Mouse (Mus musculus) heart, postnatal 0 days (tissue): ENCODE results near the gene Fam71e2. TPM values are rescaled to one million over a fixed set of nuclear protein-coding genes. Genes with fewer than 3 reads are reported as not detected.
"Not testable (repeated sequence)": the region's sequence is repeated elsewhere in the genome, so short reads cannot be mapped to it uniquely, and the experiment has no call there.

Experiments
- ATAC-seq: fragments of 200-750 bp; cut with Nextera tagmentation; 2 replicates; pipeline ENCODE4 v1.8.0; 2017; ENCODE audit warnings: low read depth, moderate number of reproducible peaks, moderate library complexity; ENCODE audit not compliant: insufficient read depth
- DNase-seq: peaks from one replicate; pipeline ENCODE4 v3.0.0-alpha.2; 2016; ENCODE audit warnings: low spot score
- H3K27ac ChIP-seq: fragments of 300-500 bp; sonication (generic); 2 replicates; pipeline ENCODE4 v1.5.1; 2014; ENCODE audit warnings: low read depth, mild to moderate bottlenecking
- H3K27me3 ChIP-seq: fragments of 300-500 bp; sonication (generic); 2 replicates; pipeline ENCODE4 v1.6.1; 2014; ENCODE audit warnings: low read length, mixed read lengths; ENCODE audit not compliant: control insufficient read depth, insufficient read depth
- H3K36me3 ChIP-seq: fragments of 300-500 bp; sonication (generic); replicated peaks from 2 replicates; pipeline ENCODE4 v1.6.1; 2014; ENCODE audit warnings: low read length, mixed read lengths; ENCODE audit not compliant: control insufficient read depth, insufficient read depth
- H3K4me1 ChIP-seq: fragments of 300-500 bp; sonication (generic); 2 replicates; pipeline ENCODE4 v1.6.1; 2014; ENCODE audit warnings: antibody characterized with exemption; ENCODE audit not compliant: control insufficient read depth, insufficient read depth
- H3K4me2 ChIP-seq: fragments of 300-500 bp; sonication (generic); 2 replicates; pipeline ENCODE4 v1.6.1; 2014; ENCODE audit warnings: low read depth, mild to moderate bottlenecking, low read length, moderate library complexity
- H3K4me3 ChIP-seq: fragments of 300-500 bp; sonication (generic); 2 replicates; pipeline ENCODE4 v1.5.1; 2014; ENCODE audit warnings: low read depth, low read length
- H3K9ac ChIP-seq: fragments of 300-500 bp; sonication (generic); replicated peaks from 2 replicates; pipeline ENCODE4 v1.6.1; 2014; ENCODE audit warnings: low read depth, low read length, mixed read lengths
- H3K9me3 ChIP-seq: fragments of 300-500 bp; sonication (generic); replicated peaks from 2 replicates; pipeline ENCODE4 v1.6.1; 2016; ENCODE audit warnings: low read length; ENCODE audit not compliant: control insufficient read depth
- CTCF ChIP-seq: IDR thresholded peaks from 2 replicates; pipeline ENCODE4 v1.5.1; 2016; ENCODE audit warnings: antibody characterized with exemption, control low read depth, low read depth
- EP300 ChIP-seq: IDR thresholded peaks from 2 replicates; pipeline ENCODE4 v1.6.1; 2016; ENCODE audit warnings: antibody characterized with exemption, low read depth
- WGBS: fragments of 180-500 bp; shearing (Covaris S2); extraction: QIAGEN DNeasy Blood & Tissue Kit; methylation state at CpG from one replicate; pipeline ENCODE4 v1.1.7; 2014; 5-methylcytosine and 5-hydroxymethylcytosine counted together
- polyA plus RNA-seq: library from polyadenylated mRNA; unstranded; fragments of >200 nt; fragmentation: Nextera tagmentation; extraction: Ambion mirVana; gene quantifications from 2 replicates; pipeline ENCODE4 v1.2.1, GENCODE M21; 2015
- total RNA-seq: library from RNA; depleted of rRNA; stranded (reverse); fragments of >200 nt; gene quantifications from 2 replicates; pipeline ENCODE4 v1.2.3, GENCODE M21; 2014; ENCODE audit warnings: low replicate concordance

The Fam71e2 gene
- total and polyA plus RNA-seq, 2 experiments from 2014 or later = not detected

DNA sequence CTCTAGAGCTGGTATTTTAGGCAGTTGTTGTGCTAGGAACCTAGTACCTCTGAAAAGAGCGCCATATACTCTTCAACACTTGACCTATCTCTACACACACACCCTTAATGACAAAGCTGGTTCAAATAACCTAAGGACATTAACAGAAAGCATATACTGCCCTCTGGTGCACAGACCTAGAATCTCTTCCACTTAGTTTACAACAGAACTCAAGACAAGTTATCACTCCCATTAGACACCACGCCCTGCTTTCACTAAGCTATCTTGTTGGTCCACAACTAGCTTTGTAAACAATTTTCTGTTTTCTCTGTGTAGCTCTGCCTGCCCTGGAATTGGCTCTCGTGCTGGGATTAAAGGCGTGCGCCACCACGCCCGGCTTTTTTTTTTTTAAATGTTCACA, 35.6 kb upstream of the Fam71e2 start:
- peaks cover 45% of the 10 kb centered on the region for H3K36me3 ChIP-seq
- H3K9me3 ChIP-seq = no peaks in the 10 kb centered on the region
- H3K9ac ChIP-seq = no peak overlapping the region
- peaks cover 12% of the 10 kb centered on the region for H3K4me1 ChIP-seq
- DNase-seq = peak; percentile 47
- no peak overlapping the region for H3K4me3 ChIP-seq
- H3K27me3 ChIP-seq = no peaks in the 10 kb centered on the region
- H3K4me2 ChIP-seq = no peak overlapping the region
- 88% methylated on average over 7 of the region's 7 CpGs for WGBS
- no peak for ATAC-seq
- no peak overlapping the region for H3K27ac ChIP-seq
- TF ChIP-seq EP300 = no peak
- TF ChIP-seq CTCF = peak; percentile 68

- no peak for TF ChIP-seq EP300
- no peak for TF ChIP-seq CTCF
- H3K4me3 ChIP-seq = no peak overlapping the region
- H3K4me1 ChIP-seq = no peaks in the 10 kb centered on the region
- H3K9ac ChIP-seq = no peak overlapping the region
- no peak overlapping the region for H3K27ac ChIP-seq
- ATAC-seq (no peak), DNase-seq (no peak)
- peaks cover 26% of the 10 kb centered on the region for H3K36me3 ChIP-seq
- H3K9me3 ChIP-seq = no peaks in the 10 kb centered on the region
- no peak overlapping the region for H3K4me2 ChIP-seq
- no peaks in the 10 kb centered on the region for H3K27me3 ChIP-seq
These were observed 31.1 kb upstream of the Fam71e2 start for GRCm38 (mm10) chr7:4802247-4802646.

GRCm38 (mm10) chr7:4795767-4796433, 24.8 kb upstream of the Fam71e2 start:
- no peak overlapping the region for H3K9ac ChIP-seq

GRCm38 (mm10) chr7:4794631-4795168, 23.6 kb upstream of the Fam71e2 start:
- Histone ChIP-seq H3K4me3 (no peak overlapping the region), H3K4me1 (no peaks in the 10 kb centered on the region), H3K9me3 (no peaks in the 10 kb centered on the region), H3K27me3 (no peaks in the 10 kb centered on the region), H3K36me3 (peaks cover 33% of the 10 kb centered on the region), H3K9ac (no peak overlapping the region), H3K27ac (no peak overlapping the region), H3K4me2 (no peak overlapping the region)
- ATAC-seq (no peak), DNase-seq (no peak)
- TF ChIP-seq CTCF (no peak), EP300 (no peak)
- WGBS = 70% methylated on average over 3 of the region's 3 CpGs

More at GRCm38 (mm10) chr7:4795767-4796433, 24.8 kb upstream of the Fam71e2 start:
- no peak for ATAC-seq
- Histone ChIP-seq H3K4me3 (no peak overlapping the region), H3K9me3 (no peaks in the 10 kb centered on the region), H3K36me3 (peaks cover 33% of the 10 kb centered on the region), H3K27ac (0 out of 2 replicates have a peak overlapping the region, but pooled peaks have one; percentile 13), H3K4me2 (no peak overlapping the region), H3K4me1 (no peaks in the 10 kb centered on the region), H3K27me3 (no peaks in the 10 kb centered on the region)
- TF ChIP-seq EP300 (no peak), CTCF (peak; percentile 75)
- 64% methylated on average over 7 of the region's 7 CpGs for WGBS
- DNase-seq = peak; percentile 66

DNA sequence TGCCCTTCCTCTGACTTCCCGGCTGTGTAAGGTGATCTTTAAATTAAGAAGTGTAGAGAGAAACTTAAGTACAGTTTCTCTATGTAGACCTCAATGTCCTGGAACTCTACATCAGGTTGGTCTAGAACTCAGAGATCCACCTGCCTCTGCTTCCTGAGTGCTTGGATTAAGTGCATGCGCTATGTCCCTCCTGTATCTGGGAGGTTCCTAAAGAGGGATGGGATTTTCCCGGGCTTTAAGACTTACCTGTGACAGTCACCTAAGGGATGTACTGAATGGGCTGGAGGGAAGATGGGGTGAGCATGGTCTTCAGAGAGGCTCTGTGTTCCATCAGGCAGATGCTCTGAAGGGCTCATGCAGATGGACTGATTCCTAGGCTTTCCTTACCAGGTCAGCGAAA, 22.6 kb upstream of the Fam71e2 start:
- H3K9me3 ChIP-seq = no peaks in the 10 kb centered on the region
- 38% methylated on average over 4 of the region's 4 CpGs for WGBS
- no peak for TF ChIP-seq CTCF
- no peak for TF ChIP-seq EP300
- H3K9ac ChIP-seq = peak overlapping the region; percentile 88
- H3K27me3 ChIP-seq = no peaks in the 10 kb centered on the region
- ATAC-seq (no peak), DNase-seq (no peak)
- peaks cover 33% of the 10 kb centered on the region for H3K36me3 ChIP-seq
- peak overlapping the region; percentile 79 for H3K4me2 ChIP-seq
- H3K4me1 ChIP-seq = peaks cover 2% of the 10 kb centered on the region; the same call in 1 of the 2 replicates
- peak overlapping the region; percentile 95; the same call in 1 of the 2 replicates for H3K27ac ChIP-seq
- H3K4me3 ChIP-seq = peak overlapping the region; percentile 74

DNA sequence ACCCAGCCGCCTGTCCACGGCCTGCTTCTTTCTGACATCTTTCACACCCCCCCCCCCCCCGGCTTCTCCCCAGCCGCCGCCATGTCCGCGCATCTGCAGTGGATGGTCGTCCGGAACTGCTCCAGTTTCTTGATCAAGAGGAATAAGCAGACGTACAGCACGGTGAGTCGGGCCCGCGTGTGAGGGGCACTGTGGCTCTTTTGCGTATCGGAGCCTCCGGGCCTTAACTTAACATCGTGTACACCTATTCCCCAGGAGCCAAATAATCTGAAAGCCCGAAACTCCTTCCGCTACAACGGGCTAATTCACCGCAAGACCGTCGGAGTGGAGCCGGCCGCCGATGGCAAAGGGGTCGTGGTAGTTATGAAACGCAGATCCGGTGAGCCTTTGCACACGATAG, 22.1 kb upstream of the Fam71e2 start:
- not testable (repeated sequence) for H3K27me3 ChIP-seq, DNase-seq, H3K4me1 ChIP-seq, H3K9me3 ChIP-seq
- Histone ChIP-seq H3K27ac (peak overlapping the region; percentile 95), H3K4me2 (peak overlapping the region; percentile 79), H3K36me3 (peaks cover 33% of the 10 kb centered on the region), H3K9ac (peak overlapping the region; percentile 88), H3K4me3 (peak overlapping the region; percentile 74)
- WGBS = 1% methylated on average over 31 of the region's 31 CpGs
- ATAC-seq = peak; percentile 5; the same call in 1 of the 2 replicates
